Mouse (Mus musculus): ENCODE measurements around the gene Map3k7.

The Map3k7 gene

GRCm38 (mm10) chr4:31981863-31982262, 18.0 kb downstream of the Map3k7 start:
- no peak for DNase-seq (ENCODE audit: low read depth, low spot score)

- no peak for DNase-seq (ENCODE audit: low read depth, low spot score)
Observed at GRCm38 (mm10) chr4:31993386-31993785, 29.5 kb downstream of the Map3k7 start.

- no peak for DNase-seq (ENCODE audit: low read depth, low spot score)
Observed at GRCm38 (mm10) chr4:31993865-31994264, 30.0 kb downstream of the Map3k7 start.

- DNase-seq (ENCODE audit: low read depth, low spot score): no peak
Observed at GRCm38 (mm10) chr4:32001498-32001897, 37.6 kb downstream of the Map3k7 start.

DNA sequence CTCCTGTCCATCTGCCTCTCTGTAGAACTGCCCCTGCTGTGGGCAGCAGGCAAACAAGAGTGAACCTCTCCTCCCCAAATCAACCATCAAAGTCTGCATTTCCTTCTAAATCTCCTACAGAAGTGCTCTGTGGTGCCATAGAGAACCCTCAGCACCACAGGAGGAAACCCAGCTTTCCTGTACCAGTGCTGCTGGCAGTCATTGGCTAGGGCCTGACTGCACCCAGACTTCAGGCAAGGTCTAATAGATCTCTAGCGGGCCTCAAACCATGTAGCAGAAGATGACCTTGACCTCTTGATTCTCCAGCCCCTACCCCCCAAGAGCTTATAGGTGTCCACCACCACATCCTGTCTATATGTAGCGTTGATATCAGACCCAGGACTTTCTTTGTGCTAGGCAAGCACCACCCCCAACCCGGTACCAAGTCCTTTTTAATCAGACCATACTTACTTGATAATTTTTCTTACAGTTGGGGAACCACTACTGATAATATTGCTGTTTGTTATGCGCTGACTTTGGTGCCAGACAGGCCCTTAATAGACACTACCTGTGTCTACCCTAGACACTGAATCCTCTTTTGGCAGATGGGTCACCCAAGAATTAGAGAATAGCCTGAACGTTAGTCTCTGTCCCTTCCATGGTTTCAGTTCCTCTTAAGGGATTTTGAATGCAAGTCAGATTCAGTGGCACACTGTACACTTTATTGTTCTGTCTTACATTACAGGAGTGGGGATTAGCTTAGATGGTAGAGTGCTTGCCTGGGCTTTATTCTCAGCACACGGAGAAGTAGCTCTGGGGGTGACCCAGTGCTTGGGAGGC, 41.1 kb downstream of the Map3k7 start:
- no peak for DNase-seq (ENCODE audit: low read depth, low spot score)

GRCm38 (mm10) chr4:32007174-32007573, 43.3 kb downstream of the Map3k7 start:
- no peak for DNase-seq (ENCODE audit: low read depth, low spot score)

GRCm38 (mm10) chr4:32008095-32008494, 44.2 kb downstream of the Map3k7 start:
- DNase-seq (ENCODE audit: low read depth, low spot score): no peak

- no peak for DNase-seq (ENCODE audit: low read depth, low spot score)
Observed at GRCm38 (mm10) chr4:32010808-32011207, 46.9 kb downstream of the Map3k7 start.

DNA sequence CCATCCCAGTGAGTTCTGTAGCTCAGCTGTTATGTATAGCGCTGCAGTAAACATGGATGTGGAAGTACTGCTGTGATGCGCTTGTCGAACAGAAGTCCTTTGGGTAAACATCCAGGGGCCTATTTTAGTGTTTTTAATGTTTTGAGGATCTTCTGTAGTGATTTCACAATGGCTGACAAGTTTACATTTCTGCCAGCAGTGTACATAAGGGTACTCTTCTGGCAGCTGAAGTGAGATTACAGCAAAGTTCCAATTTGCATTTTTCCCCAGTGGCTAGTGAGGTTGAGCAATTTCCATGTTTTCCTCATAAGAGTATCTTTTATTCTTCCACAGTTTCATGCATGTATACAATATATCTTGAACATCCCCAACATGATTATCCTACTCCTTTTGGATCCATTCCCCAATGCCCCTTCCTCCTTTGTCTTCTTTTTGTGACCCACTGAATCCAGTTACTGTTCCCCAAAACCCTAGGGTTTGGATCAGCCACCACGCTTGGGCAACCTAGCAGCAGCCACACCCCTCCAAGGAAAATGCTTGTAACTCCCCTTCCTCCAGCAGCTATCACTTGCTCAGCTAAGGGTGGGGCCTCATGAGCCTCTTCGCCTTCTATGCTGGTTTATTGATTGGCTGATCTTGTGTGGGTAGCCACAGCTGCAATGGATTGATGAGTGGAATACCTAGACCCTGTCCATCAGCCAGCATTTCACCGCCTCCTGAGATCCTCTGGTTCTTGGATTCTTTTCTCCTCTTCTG, 47.5 kb downstream of the Map3k7 start:
- DNase-seq (ENCODE audit: low read depth, low spot score): no peak

DNA sequence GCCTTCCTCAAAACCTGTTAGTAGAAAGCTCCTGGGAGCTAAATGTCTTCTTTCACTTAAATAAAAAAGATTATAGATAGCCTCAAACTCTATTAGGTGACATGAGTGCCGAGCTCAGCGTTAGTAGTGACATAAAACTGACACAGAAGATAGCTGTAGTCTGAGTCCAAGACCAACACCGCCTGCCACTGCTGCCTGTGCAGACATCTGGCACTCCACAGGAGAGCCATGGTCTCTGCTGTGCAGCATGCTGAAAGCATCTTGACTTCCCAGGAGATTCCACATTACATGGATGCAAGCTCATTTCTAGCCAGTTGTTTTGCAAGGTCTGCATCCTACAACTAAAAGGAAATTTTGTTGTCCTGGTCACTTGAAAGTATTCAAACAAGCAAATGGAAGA, 57.2 kb downstream of the Map3k7 start:
- no peak for DNase-seq (ENCODE audit: low read depth, low spot score)

DNA sequence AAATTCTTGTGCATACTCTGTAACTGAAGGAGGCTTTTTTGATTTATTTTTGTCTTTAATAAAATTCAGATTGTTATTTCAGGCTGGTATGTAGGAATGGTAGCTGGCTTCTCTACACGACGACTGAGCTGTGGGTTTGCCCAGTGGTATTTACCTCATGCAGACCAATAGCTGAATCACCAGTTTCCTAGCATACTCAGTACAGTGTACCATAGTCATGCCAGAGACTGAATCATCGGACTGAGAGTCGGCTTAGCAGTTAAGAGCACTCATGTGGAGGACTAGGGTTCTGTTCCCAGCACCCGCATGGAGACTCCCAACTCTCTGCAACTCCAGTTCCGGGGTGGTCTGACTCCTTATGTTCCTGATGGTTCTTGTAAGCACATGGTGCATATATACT, 58.4 kb downstream of the Map3k7 start:
- DNase-seq (ENCODE audit: low read depth, low spot score): no peak

GRCm38 (mm10) chr4:32024170-32024569, 60.3 kb downstream of the Map3k7 start:
- peak; percentile 58 for DNase-seq (ENCODE audit: low read depth, low spot score)

GRCm38 (mm10) chr4:32025105-32025504, 61.2 kb downstream of the Map3k7 start:
- DNase-seq (ENCODE audit: low read depth, low spot score): no peak

- no peak for DNase-seq (ENCODE audit: low read depth, low spot score)
Observed at GRCm38 (mm10) chr4:32027094-32027493, 63.2 kb downstream of the Map3k7 start.

GRCm38 (mm10) chr4:32037267-32037666, 73.4 kb downstream of the Map3k7 start:
- DNase-seq (ENCODE audit: low read depth, low spot score): no peak

GRCm38 (mm10) chr4:32041741-32042452, 78.0 kb downstream of the Map3k7 start:
- DNase-seq (ENCODE audit: low read depth, low spot score): no peak

- DNase-seq (ENCODE audit: low read depth, low spot score): no peak
Observed at GRCm38 (mm10) chr4:32045234-32045633, 81.3 kb downstream of the Map3k7 start.

DNA sequence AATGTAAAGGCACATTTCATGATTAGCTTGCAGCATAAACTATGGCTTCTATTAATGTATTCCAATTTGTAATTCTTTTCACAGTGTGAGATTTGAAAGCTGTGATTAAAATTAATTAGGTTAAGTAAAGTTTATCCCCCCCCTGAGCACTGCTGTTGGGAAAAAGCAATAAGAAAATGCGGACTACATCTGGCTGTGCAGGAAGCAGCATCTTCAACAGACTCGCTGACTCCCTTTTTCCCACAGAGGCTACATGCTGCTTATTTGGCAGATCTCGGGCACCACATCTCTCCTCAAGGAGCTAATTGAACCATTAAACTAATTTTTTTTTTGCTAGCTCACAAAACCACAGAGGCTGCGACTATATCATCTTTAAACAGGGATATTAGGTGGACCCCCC, 85.9 kb downstream of the Map3k7 start:
- no peak for DNase-seq (ENCODE audit: low read depth, low spot score)

- DNase-seq (ENCODE audit: low read depth, low spot score): no peak
Observed at GRCm38 (mm10) chr4:32053171-32053570, 89.3 kb downstream of the Map3k7 start.

- peak; percentile 68 for DNase-seq (ENCODE audit: low read depth, low spot score)
Observed at GRCm38 (mm10) chr4:32055151-32056052, 91.5 kb downstream of the Map3k7 start.

GRCm38 (mm10) chr4:32056441-32056840, 92.5 kb downstream of the Map3k7 start:
- no peak for DNase-seq (ENCODE audit: low read depth, low spot score)
